Mouse (Mus musculus) liver, adult 2 months (tissue): ENCODE results near the gene Tle6. TPM values are rescaled to one million over a fixed set of nuclear protein-coding genes. Genes with fewer than 3 reads are reported as not detected.

ENCODE experiments used
- DNase-seq: peaks from one replicate; pipeline ENCODE4 v3.0.0-alpha.2; 2011; ENCODE audit warnings: low read depth, low spot score; ENCODE audit errors: extremely low read depth
- H3K27ac ChIP-seq: fragments of 200-500 bp; replicated peaks from 2 replicates; pipeline ENCODE4 v1.5.1; 2012; ENCODE audit warnings: low read depth, mild to moderate bottlenecking, control low read depth, inconsistent platforms, low read length; ENCODE audit not compliant: insufficient read depth
- H3K27me3 ChIP-seq: fragments of 200-500 bp; 2 replicates; pipeline ENCODE4 v1.6.1; 2012; ENCODE audit warnings: mild to moderate bottlenecking, moderate library complexity, low read length, inconsistent platforms; ENCODE audit not compliant: control insufficient read depth, insufficient read depth
- H3K36me3 ChIP-seq: fragments of 200-500 bp; 2 replicates; pipeline ENCODE4 v1.6.1; 2012; ENCODE audit warnings: low read length, inconsistent platforms; ENCODE audit not compliant: control insufficient read depth, insufficient read depth
- H3K4me1 ChIP-seq: fragments of 200-500 bp; 2 replicates; pipeline ENCODE4 v1.6.1; 2011; ENCODE audit warnings: low read length; ENCODE audit not compliant: control insufficient read depth, insufficient read depth
- H3K4me3 ChIP-seq: fragments of 200-500 bp; 2 replicates; pipeline ENCODE4 v1.5.1; 2011; ENCODE audit warnings: low read depth, mild to moderate bottlenecking, control low read depth, low read length, moderate library complexity; ENCODE audit not compliant: insufficient read depth
- H3K79me2 ChIP-seq: fragments of 200-500 bp; 2 replicates; pipeline ENCODE4 v1.6.1; 2012; ENCODE audit warnings: inconsistent platforms, mild to moderate bottlenecking, low read length, moderate library complexity; ENCODE audit not compliant: control insufficient read depth, insufficient read depth
- H3K9ac ChIP-seq: fragments of 200-500 bp; 2 replicates; pipeline ENCODE4 v1.6.1; 2012; ENCODE audit warnings: low read depth, mild to moderate bottlenecking, control low read depth, inconsistent platforms, low read length
- CTCF ChIP-seq: fragments of 200-500 bp; IDR thresholded peaks from 2 replicates; pipeline ENCODE4 v1.5.1; 2011; ENCODE audit warnings: low read depth, low read length, control low read depth
- POLR2A ChIP-seq: fragments of 200-500 bp; IDR thresholded peaks from 2 replicates; pipeline ENCODE4 v1.6.1; 2011; ENCODE audit warnings: low read length, control low read depth; ENCODE audit not compliant: insufficient read depth; ENCODE audit errors: extremely low read depth
- WGBS: fragments of 180-500 bp; shearing (Covaris S2); methylation state at CpG from one replicate; pipeline ENCODE4 v1.1.7; 2018; 5-methylcytosine and 5-hydroxymethylcytosine counted together
- polyA plus RNA-seq: library from polyadenylated mRNA; depleted of rRNA; stranded (reverse); fragments of >200 nt; gene quantifications from 2 replicates; pipeline ENCODE4 v1.2.3, GENCODE M21; 2012
- total RNA-seq: library from RNA; depleted of rRNA; stranded (reverse); fragments of >200 nt; gene quantifications from 2 replicates; pipeline ENCODE4 v1.2.3, GENCODE M21; 2014

The Tle6 gene
- total and polyA plus RNA-seq, 2 experiments = 1.6 to 3.5 TPM

GRCm38 (mm10) chr10:81638101-81638500, 37.2 kb upstream of the Tle6 start:
- no peak overlapping the region for H3K27ac ChIP-seq
- H3K4me1 ChIP-seq = peaks cover 8% of the 10 kb centered on the region
- 81% methylated on average over 6 of the region's 6 CpGs for WGBS
- H3K79me2 ChIP-seq = no peaks in the 10 kb centered on the region
- TF ChIP-seq CTCF = no peak
- TF ChIP-seq POLR2A = no peak
- H3K9ac ChIP-seq = no peak overlapping the region
- no peaks in the 10 kb centered on the region for H3K36me3 ChIP-seq
- H3K27me3 ChIP-seq = no peaks in the 10 kb centered on the region
- no peak overlapping the region for H3K4me3 ChIP-seq
- no peak for DNase-seq

- no peaks in the 10 kb centered on the region for H3K79me2 ChIP-seq
Observed at GRCm38 (mm10) chr10:81636338-81636737, 35.5 kb upstream of the Tle6 start.

GRCm38 (mm10) chr10:81633253-81634099, 32.6 kb upstream of the Tle6 start:
- Histone ChIP-seq H3K36me3 (no peaks in the 10 kb centered on the region), H3K4me1 (no peaks in the 10 kb centered on the region), H3K4me3 (peak overlapping the region; percentile 34; the same call in 1 of the 2 replicates), H3K9ac (peak overlapping the region; percentile 0; the same call in 1 of the 2 replicates), H3K79me2 (no peaks in the 10 kb centered on the region), H3K27ac (no peak overlapping the region), H3K27me3 (no peaks in the 10 kb centered on the region)
- 9% methylated on average over 37 of the region's 37 CpGs for WGBS
- no peak for TF ChIP-seq POLR2A
- TF ChIP-seq CTCF = no peak
- peak; percentile 50 for DNase-seq

More at GRCm38 (mm10) chr10:81636338-81636737, 35.5 kb upstream of the Tle6 start:
- H3K27ac ChIP-seq = no peak overlapping the region
- no peak for TF ChIP-seq POLR2A
- TF ChIP-seq CTCF = no peak
- H3K4me3 ChIP-seq = no peak overlapping the region
- no peak overlapping the region for H3K9ac ChIP-seq
- no peak for DNase-seq
- WGBS = 32% methylated on average over 8 of the region's 8 CpGs
- H3K27me3 ChIP-seq = no peaks in the 10 kb centered on the region
- H3K4me1 ChIP-seq = no peaks in the 10 kb centered on the region
- no peaks in the 10 kb centered on the region for H3K36me3 ChIP-seq

GRCm38 (mm10) chr10:81628390-81628789, 27.5 kb upstream of the Tle6 start, which contains the start of gene Ankrd24:
Ankrd24 (plus strand) TSS chr10:81628540.
- H3K27me3 ChIP-seq = no peaks in the 10 kb centered on the region
- H3K79me2 ChIP-seq = no peaks in the 10 kb centered on the region
- 88% methylated on average over 16 of the region's 16 CpGs for WGBS
- no peak for TF ChIP-seq CTCF
- TF ChIP-seq POLR2A = no peak
- H3K4me1 ChIP-seq = peaks cover 3% of the 10 kb centered on the region; the same call in 1 of the 2 replicates
- peak within 1 kb of the TSS; percentile 84 for H3K4me3 ChIP-seq
- peak within 1 kb of the TSS; percentile 65 for H3K27ac ChIP-seq
- peak within 1 kb of the TSS; percentile 82 for H3K9ac ChIP-seq
- no peak for DNase-seq
- H3K36me3 ChIP-seq = no peaks in the 10 kb centered on the region

- 36% methylated on average over 7 of the region's 7 CpGs for WGBS
- DNase-seq = no peak
Observed at GRCm38 (mm10) chr10:81627836-81628220, 27.0 kb upstream of the Tle6 start.

More at GRCm38 (mm10) chr10:81627836-81628220, 27.0 kb upstream of the Tle6 start:
- TF ChIP-seq CTCF (no peak), POLR2A (no peak)
- Histone ChIP-seq H3K27ac (peak overlapping the region; percentile 62), H3K4me1 (peaks cover 3% of the 10 kb centered on the region; the same call in 1 of the 2 replicates), H3K9ac (peak overlapping the region; percentile 52), H3K36me3 (no peaks in the 10 kb centered on the region), H3K27me3 (no peaks in the 10 kb centered on the region), H3K4me3 (peak overlapping the region; percentile 84), H3K79me2 (no peaks in the 10 kb centered on the region)
